Mouse (Mus musculus): ENCODE measurements around the gene Arfgap2. TPM values are rescaled to one million over a fixed set of nuclear protein-coding genes. Genes with fewer than 3 reads are reported as not detected.

The Arfgap2 gene
- polyA plus RNA-seq, 1 experiment, result 93.9 TPM

- H3K4me1 ChIP-seq (replicated peaks; ENCODE audit: control insufficient read depth, insufficient read depth, low read length), result peaks cover 20% of the 10 kb centered on the region
- 76% methylated on average over 8 of the region's 8 CpGs for WGBS
- peaks cover 30% of the 10 kb centered on the region for H3K27me3 ChIP-seq (ENCODE audit: control insufficient read depth, insufficient read depth, low read length)
- no peak overlapping the region for H3K27ac ChIP-seq (ENCODE audit: control insufficient read depth, insufficient read depth, low read length)
- DNase-seq, result no peak
- no peak overlapping the region for H3K4me3 ChIP-seq (ENCODE audit: control insufficient read depth, insufficient read depth, low read length)
- TF ChIP-seq POLR2A (IDR thresholded peaks at IDR 0.05; ENCODE audit: control insufficient read depth, extremely low read depth, insufficient read depth, low read length, poor library complexity) (no peak), CTCF (IDR thresholded peaks at IDR 0.05; ENCODE audit: borderline replicate concordance, control insufficient read depth, extremely low read depth, insufficient read depth, low read length, poor library complexity) (no peak)
- H3K36me3 ChIP-seq (ENCODE audit: control insufficient read depth, insufficient read depth, low read length), result no peaks in the 10 kb centered on the region
Measured at GRCm38 (mm10) chr2:91254725-91255380, 9.9 kb upstream of the Arfgap2 start.

GRCm38 (mm10) chr2:91255661-91256150 is 9.1 kb upstream of the Arfgap2 start, which contains the start of gene Pacsin3:
Pacsin3 (plus strand) TSS chr2:91255954.
- TF ChIP-seq CTCF (IDR thresholded peaks at IDR 0.05; ENCODE audit: borderline replicate concordance, control insufficient read depth, extremely low read depth, insufficient read depth, low read length, poor library complexity) (no peak), POLR2A (IDR thresholded peaks at IDR 0.05; ENCODE audit: control insufficient read depth, extremely low read depth, insufficient read depth, low read length, poor library complexity) (no peak)
- Histone ChIP-seq H3K4me1 (replicated peaks; ENCODE audit: control insufficient read depth, insufficient read depth, low read length) (peaks cover 19% of the 10 kb centered on the region), H3K27me3 (ENCODE audit: control insufficient read depth, insufficient read depth, low read length) (peaks cover 30% of the 10 kb centered on the region), H3K27ac (ENCODE audit: control insufficient read depth, insufficient read depth, low read length) (no peak within 1 kb of the TSS), H3K36me3 (ENCODE audit: control insufficient read depth, insufficient read depth, low read length) (no peaks in the 10 kb centered on the region), H3K4me3 (ENCODE audit: control insufficient read depth, insufficient read depth, low read length) (peak within 1 kb of the TSS; percentile 51)
- no peak for DNase-seq
- 10% methylated on average over 27 of the region's 27 CpGs for WGBS

- DNase-seq, result peak; percentile 40
- TF ChIP-seq CTCF (IDR thresholded peaks at IDR 0.05; ENCODE audit: borderline replicate concordance, control insufficient read depth, extremely low read depth, insufficient read depth, low read length, poor library complexity) (no peak), POLR2A (IDR thresholded peaks at IDR 0.05; ENCODE audit: control insufficient read depth, extremely low read depth, insufficient read depth, low read length, poor library complexity) (no peak)
- Histone ChIP-seq H3K4me3 (ENCODE audit: control insufficient read depth, insufficient read depth, low read length) (peak overlapping the region; percentile 51), H3K27ac (ENCODE audit: control insufficient read depth, insufficient read depth, low read length) (no peak overlapping the region), H3K36me3 (ENCODE audit: control insufficient read depth, insufficient read depth, low read length) (no peaks in the 10 kb centered on the region), H3K4me1 (replicated peaks; ENCODE audit: control insufficient read depth, insufficient read depth, low read length) (peaks cover 19% of the 10 kb centered on the region), H3K27me3 (ENCODE audit: control insufficient read depth, insufficient read depth, low read length) (peaks cover 30% of the 10 kb centered on the region)
- 3% methylated on average over 52 of the region's 52 CpGs for WGBS
Measured at GRCm38 (mm10) chr2:91256256-91257125, 8.3 kb upstream of the Arfgap2 start.

- no peak overlapping the region for H3K27ac ChIP-seq (ENCODE audit: control insufficient read depth, insufficient read depth, low read length)
- peaks cover 30% of the 10 kb centered on the region for H3K27me3 ChIP-seq (ENCODE audit: control insufficient read depth, insufficient read depth, low read length)
- H3K4me3 ChIP-seq (ENCODE audit: control insufficient read depth, insufficient read depth, low read length), result peak overlapping the region; percentile 51
- 12% methylated on average over 22 of the region's 22 CpGs for WGBS
- DNase-seq, result no peak
- H3K4me1 ChIP-seq (replicated peaks; ENCODE audit: control insufficient read depth, insufficient read depth, low read length), result peaks cover 19% of the 10 kb centered on the region
- TF ChIP-seq CTCF (IDR thresholded peaks at IDR 0.05; ENCODE audit: borderline replicate concordance, control insufficient read depth, extremely low read depth, insufficient read depth, low read length, poor library complexity) (no peak), POLR2A (IDR thresholded peaks at IDR 0.05; ENCODE audit: control insufficient read depth, extremely low read depth, insufficient read depth, low read length, poor library complexity) (no peak)
- no peaks in the 10 kb centered on the region for H3K36me3 ChIP-seq (ENCODE audit: control insufficient read depth, insufficient read depth, low read length)
Measured at GRCm38 (mm10) chr2:91257126-91257980, 7.4 kb upstream of the Arfgap2 start.

GRCm38 (mm10) chr2:91258054-91258453 is 6.7 kb upstream of the Arfgap2 start:
- TF ChIP-seq POLR2A (IDR thresholded peaks at IDR 0.05; ENCODE audit: control insufficient read depth, extremely low read depth, insufficient read depth, low read length, poor library complexity) (no peak), CTCF (IDR thresholded peaks at IDR 0.05; ENCODE audit: borderline replicate concordance, control insufficient read depth, extremely low read depth, insufficient read depth, low read length, poor library complexity) (no peak)
- Histone ChIP-seq H3K36me3 (ENCODE audit: control insufficient read depth, insufficient read depth, low read length) (no peaks in the 10 kb centered on the region), H3K4me1 (replicated peaks; ENCODE audit: control insufficient read depth, insufficient read depth, low read length) (peaks cover 19% of the 10 kb centered on the region), H3K27me3 (ENCODE audit: control insufficient read depth, insufficient read depth, low read length) (peaks cover 30% of the 10 kb centered on the region), H3K27ac (ENCODE audit: control insufficient read depth, insufficient read depth, low read length) (no peak overlapping the region), H3K4me3 (ENCODE audit: control insufficient read depth, insufficient read depth, low read length) (no peak overlapping the region)
- 90% methylated on average over 5 of the region's 5 CpGs for WGBS
- no peak for DNase-seq

- DNase-seq, result no peak
- Histone ChIP-seq H3K4me1 (replicated peaks; ENCODE audit: control insufficient read depth, insufficient read depth, low read length) (peaks cover 19% of the 10 kb centered on the region), H3K27ac (ENCODE audit: control insufficient read depth, insufficient read depth, low read length) (no peak overlapping the region), H3K36me3 (ENCODE audit: control insufficient read depth, insufficient read depth, low read length) (no peaks in the 10 kb centered on the region), H3K4me3 (ENCODE audit: control insufficient read depth, insufficient read depth, low read length) (no peak overlapping the region), H3K27me3 (ENCODE audit: control insufficient read depth, insufficient read depth, low read length) (peaks cover 28% of the 10 kb centered on the region)
- no peak for TF ChIP-seq CTCF (IDR thresholded peaks at IDR 0.05; ENCODE audit: borderline replicate concordance, control insufficient read depth, extremely low read depth, insufficient read depth, low read length, poor library complexity)
- no peak for TF ChIP-seq POLR2A (IDR thresholded peaks at IDR 0.05; ENCODE audit: control insufficient read depth, extremely low read depth, insufficient read depth, low read length, poor library complexity)
- WGBS, result 92% methylated on average over 1 of the region's 1 CpGs
Measured at GRCm38 (mm10) chr2:91258830-91259229, 5.9 kb upstream of the Arfgap2 start.

All from thymus, adult 2 months (tissue).